Mouse (Mus musculus): ENCODE measurements around the gene Sh3gl2. TPM values are rescaled to one million over a fixed set of nuclear protein-coding genes. Genes with fewer than 3 reads are reported as not detected.

The Sh3gl2 gene
- polyA plus RNA-seq, 1 experiment: 15.4 TPM

DNA sequence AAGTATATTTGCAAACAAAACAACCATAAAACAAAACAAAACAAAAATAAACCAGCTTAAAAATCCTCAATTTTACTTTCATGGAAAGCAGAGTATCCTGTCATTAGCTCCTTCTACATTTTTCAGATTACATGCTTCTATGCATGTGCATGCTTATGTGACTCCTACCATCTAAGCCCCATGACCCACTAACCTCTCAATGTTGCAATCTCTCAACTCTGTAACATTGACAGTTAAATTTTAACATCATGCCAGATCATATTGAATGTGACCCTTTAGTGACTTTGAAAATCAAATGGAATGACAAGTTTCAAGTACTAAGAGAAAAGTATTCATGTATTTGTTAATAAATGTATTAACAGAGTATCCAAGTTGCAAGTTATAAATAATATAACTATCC, 389.2 kb downstream of the Sh3gl2 start:
- no peak overlapping the region for H3K27ac ChIP-seq (ENCODE audit: control insufficient read depth, insufficient read depth, low read depth, low read length)

DNA sequence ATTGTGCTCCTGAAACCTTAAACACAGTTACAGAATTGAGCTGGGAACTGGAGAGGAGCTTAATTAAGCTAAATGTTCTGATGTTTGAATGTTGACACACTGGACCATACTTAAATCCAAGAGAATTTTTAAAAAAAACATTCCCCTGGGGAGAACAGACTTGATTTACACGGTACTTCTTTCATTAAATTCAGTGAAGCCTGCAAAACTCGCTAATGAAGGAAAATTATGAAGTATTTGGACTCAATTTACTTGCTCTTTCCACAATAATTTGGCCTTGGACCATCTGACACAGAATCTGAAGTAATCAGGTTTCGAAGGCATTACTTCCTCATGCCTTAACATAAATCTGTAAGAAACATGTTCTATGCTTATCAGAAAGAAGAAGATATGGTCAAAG, 408.4 kb downstream of the Sh3gl2 start:
- TF ChIP-seq POLR2A (IDR thresholded peaks at IDR 0.05; ENCODE audit: control insufficient read depth, low read depth, low read length) (no peak), CTCF (IDR thresholded peaks at IDR 0.05; ENCODE audit: control insufficient read depth, insufficient read depth, insufficient replicate concordance, low read depth, low read length) (no peak)
- no peak overlapping the region for H3K27ac ChIP-seq (ENCODE audit: control insufficient read depth, insufficient read depth, low read depth, low read length)
- no peaks in the 10 kb centered on the region for H3K36me3 ChIP-seq (ENCODE audit: control insufficient read depth, insufficient read depth, low read length)
- H3K4me1 ChIP-seq (ENCODE audit: control insufficient read depth, insufficient read depth, low read length): no peaks in the 10 kb centered on the region
- H3K27me3 ChIP-seq (ENCODE audit: control insufficient read depth, insufficient read depth, low read length): no peaks in the 10 kb centered on the region
- H3K4me3 ChIP-seq (ENCODE audit: control insufficient read depth, low read depth, low read length): no peak overlapping the region

More for the DNA sequence above, 389.2 kb downstream of the Sh3gl2 start:
- Histone ChIP-seq H3K4me3 (ENCODE audit: control insufficient read depth, low read depth, low read length) (no peak overlapping the region), H3K36me3 (ENCODE audit: control insufficient read depth, insufficient read depth, low read length) (no peaks in the 10 kb centered on the region), H3K4me1 (ENCODE audit: control insufficient read depth, insufficient read depth, low read length) (no peaks in the 10 kb centered on the region), H3K27me3 (ENCODE audit: control insufficient read depth, insufficient read depth, low read length) (no peaks in the 10 kb centered on the region)
- TF ChIP-seq CTCF (IDR thresholded peaks at IDR 0.05; ENCODE audit: control insufficient read depth, insufficient read depth, insufficient replicate concordance, low read depth, low read length) (no peak), POLR2A (IDR thresholded peaks at IDR 0.05; ENCODE audit: control insufficient read depth, low read depth, low read length) (no peak)

DNA sequence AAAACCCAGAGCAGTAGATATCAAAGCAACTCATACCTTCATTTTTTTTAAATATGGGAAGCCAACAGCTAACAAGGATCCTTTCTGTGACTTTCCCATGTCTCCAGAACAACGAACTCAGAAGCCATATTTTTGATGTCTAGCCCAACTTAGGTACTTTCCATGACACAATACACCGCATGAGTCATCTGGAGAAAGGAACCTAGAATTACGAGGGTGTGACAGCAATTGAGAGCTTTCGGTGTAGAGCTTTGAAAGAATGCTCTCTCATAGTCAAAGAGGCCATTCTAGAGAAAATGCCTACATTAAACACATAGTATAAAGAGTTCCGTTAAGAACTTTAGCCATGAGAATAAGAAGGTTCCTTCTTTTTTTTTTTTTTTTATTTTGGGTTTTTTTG, 413.8 kb downstream of the Sh3gl2 start:
- Histone ChIP-seq H3K4me1 (ENCODE audit: control insufficient read depth, insufficient read depth, low read length) (no peaks in the 10 kb centered on the region), H3K36me3 (ENCODE audit: control insufficient read depth, insufficient read depth, low read length) (no peaks in the 10 kb centered on the region), H3K27ac (ENCODE audit: control insufficient read depth, insufficient read depth, low read depth, low read length) (no peak overlapping the region)

DNA sequence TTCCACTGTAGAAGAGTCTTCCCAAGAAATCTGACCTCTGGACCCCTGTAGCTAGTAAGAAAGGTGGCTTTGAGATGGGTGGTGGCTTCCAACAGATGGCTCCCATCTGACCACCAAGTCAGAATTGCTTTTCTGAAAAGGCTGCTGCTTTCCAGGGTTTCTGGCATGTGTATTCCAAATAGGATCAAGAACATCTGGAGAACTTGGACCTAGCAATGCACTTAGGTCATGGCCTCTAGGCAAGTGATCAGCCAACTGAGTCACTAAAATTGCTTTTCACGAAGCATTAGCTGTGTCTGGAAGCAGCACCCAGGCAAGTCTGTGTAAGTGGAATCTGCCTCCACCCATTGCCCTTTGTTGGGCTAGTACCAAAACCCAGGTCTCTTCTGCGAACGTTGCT, 414.3 kb downstream of the Sh3gl2 start:
- no peaks in the 10 kb centered on the region for H3K36me3 ChIP-seq (ENCODE audit: control insufficient read depth, insufficient read depth, low read length)
- no peaks in the 10 kb centered on the region for H3K4me1 ChIP-seq (ENCODE audit: control insufficient read depth, insufficient read depth, low read length)
- no peak for TF ChIP-seq POLR2A (IDR thresholded peaks at IDR 0.05; ENCODE audit: control insufficient read depth, low read depth, low read length)
- no peak for TF ChIP-seq CTCF (IDR thresholded peaks at IDR 0.05; ENCODE audit: control insufficient read depth, insufficient read depth, insufficient replicate concordance, low read depth, low read length)
- H3K27ac ChIP-seq (ENCODE audit: control insufficient read depth, insufficient read depth, low read depth, low read length): no peak overlapping the region
- H3K4me3 ChIP-seq (ENCODE audit: control insufficient read depth, low read depth, low read length): no peak overlapping the region
- H3K27me3 ChIP-seq (ENCODE audit: control insufficient read depth, insufficient read depth, low read length): no peaks in the 10 kb centered on the region

More for the DNA sequence above, 413.8 kb downstream of the Sh3gl2 start:
- no peak for TF ChIP-seq CTCF (IDR thresholded peaks at IDR 0.05; ENCODE audit: control insufficient read depth, insufficient read depth, insufficient replicate concordance, low read depth, low read length)
- TF ChIP-seq POLR2A (IDR thresholded peaks at IDR 0.05; ENCODE audit: control insufficient read depth, low read depth, low read length): no peak
- no peaks in the 10 kb centered on the region for H3K27me3 ChIP-seq (ENCODE audit: control insufficient read depth, insufficient read depth, low read length)
- no peak overlapping the region for H3K4me3 ChIP-seq (ENCODE audit: control insufficient read depth, low read depth, low read length)

GRCm38 (mm10) chr4:85629381-85629780, 424.5 kb downstream of the Sh3gl2 start:
- H3K27me3 ChIP-seq (ENCODE audit: control insufficient read depth, insufficient read depth, low read length): no peaks in the 10 kb centered on the region
- H3K4me3 ChIP-seq (ENCODE audit: control insufficient read depth, low read depth, low read length): no peak overlapping the region
- no peaks in the 10 kb centered on the region for H3K4me1 ChIP-seq (ENCODE audit: control insufficient read depth, insufficient read depth, low read length)
- H3K27ac ChIP-seq (ENCODE audit: control insufficient read depth, insufficient read depth, low read depth, low read length): no peak overlapping the region
- TF ChIP-seq POLR2A (IDR thresholded peaks at IDR 0.05; ENCODE audit: control insufficient read depth, low read depth, low read length) (no peak), CTCF (IDR thresholded peaks at IDR 0.05; ENCODE audit: control insufficient read depth, insufficient read depth, insufficient replicate concordance, low read depth, low read length) (no peak)
- H3K36me3 ChIP-seq (ENCODE audit: control insufficient read depth, insufficient read depth, low read length): no peaks in the 10 kb centered on the region

DNA sequence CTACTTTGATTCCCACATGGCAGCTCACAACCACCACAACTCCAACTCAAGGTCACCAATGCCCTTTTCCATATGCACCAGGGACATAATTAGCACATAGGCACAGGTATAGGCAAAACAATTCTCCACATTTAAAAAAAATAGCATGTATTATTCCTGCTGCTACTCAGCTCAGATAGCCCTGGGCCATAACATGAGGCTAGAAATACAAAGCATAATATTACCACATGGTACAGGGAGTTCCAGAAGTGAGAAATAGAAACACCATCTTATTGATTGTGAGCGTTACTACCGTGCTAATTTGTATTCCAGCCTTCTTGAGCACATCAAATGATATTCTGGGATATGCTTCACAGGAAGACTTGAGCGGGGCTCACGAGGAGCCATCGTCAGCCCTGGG, 464.3 kb downstream of the Sh3gl2 start:
- no peaks in the 10 kb centered on the region for H3K4me1 ChIP-seq (ENCODE audit: control insufficient read depth, insufficient read depth, low read length)
- H3K27ac ChIP-seq (ENCODE audit: control insufficient read depth, insufficient read depth, low read depth, low read length): no peak overlapping the region
- no peaks in the 10 kb centered on the region for H3K27me3 ChIP-seq (ENCODE audit: control insufficient read depth, insufficient read depth, low read length)
- no peaks in the 10 kb centered on the region for H3K36me3 ChIP-seq (ENCODE audit: control insufficient read depth, insufficient read depth, low read length)
- H3K4me3 ChIP-seq (ENCODE audit: control insufficient read depth, low read depth, low read length): no peak overlapping the region
- TF ChIP-seq POLR2A (IDR thresholded peaks at IDR 0.05; ENCODE audit: control insufficient read depth, low read depth, low read length) (no peak), CTCF (IDR thresholded peaks at IDR 0.05; ENCODE audit: control insufficient read depth, insufficient read depth, insufficient replicate concordance, low read depth, low read length) (no peak)

GRCm38 (mm10) chr4:85669735-85670134, 464.8 kb downstream of the Sh3gl2 start:
- Histone ChIP-seq H3K27ac (ENCODE audit: control insufficient read depth, insufficient read depth, low read depth, low read length) (no peak overlapping the region), H3K27me3 (ENCODE audit: control insufficient read depth, insufficient read depth, low read length) (no peaks in the 10 kb centered on the region), H3K4me3 (ENCODE audit: control insufficient read depth, low read depth, low read length) (no peak overlapping the region), H3K4me1 (ENCODE audit: control insufficient read depth, insufficient read depth, low read length) (no peaks in the 10 kb centered on the region), H3K36me3 (ENCODE audit: control insufficient read depth, insufficient read depth, low read length) (no peaks in the 10 kb centered on the region)
- TF ChIP-seq POLR2A (IDR thresholded peaks at IDR 0.05; ENCODE audit: control insufficient read depth, low read depth, low read length): no peak
- no peak for TF ChIP-seq CTCF (IDR thresholded peaks at IDR 0.05; ENCODE audit: control insufficient read depth, insufficient read depth, insufficient replicate concordance, low read depth, low read length)

DNA sequence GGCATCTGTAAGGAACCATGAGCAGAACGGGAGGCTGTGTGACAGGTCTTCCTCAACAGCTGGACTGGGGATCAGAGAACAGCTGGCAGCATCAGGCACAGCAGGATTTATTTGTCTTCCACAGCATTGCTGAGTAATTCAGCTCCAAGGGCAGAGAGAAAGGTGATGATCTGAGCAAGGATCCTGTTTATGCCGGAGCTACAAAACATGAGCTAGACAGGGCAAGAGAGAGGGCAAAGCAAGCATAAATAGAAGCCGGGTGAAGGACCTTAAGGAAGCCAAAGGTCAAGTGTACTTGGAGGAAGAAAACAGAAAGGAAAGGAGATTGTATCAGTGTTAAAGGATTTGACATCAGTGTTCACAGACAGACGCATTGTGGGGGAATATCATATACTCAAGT, 467.4 kb downstream of the Sh3gl2 start:
- Histone ChIP-seq H3K27me3 (ENCODE audit: control insufficient read depth, insufficient read depth, low read length) (no peaks in the 10 kb centered on the region), H3K36me3 (ENCODE audit: control insufficient read depth, insufficient read depth, low read length) (no peaks in the 10 kb centered on the region), H3K27ac (ENCODE audit: control insufficient read depth, insufficient read depth, low read depth, low read length) (no peak overlapping the region), H3K4me3 (ENCODE audit: control insufficient read depth, low read depth, low read length) (no peak overlapping the region), H3K4me1 (ENCODE audit: control insufficient read depth, insufficient read depth, low read length) (no peaks in the 10 kb centered on the region)
- TF ChIP-seq POLR2A (IDR thresholded peaks at IDR 0.05; ENCODE audit: control insufficient read depth, low read depth, low read length): no peak
- TF ChIP-seq CTCF (IDR thresholded peaks at IDR 0.05; ENCODE audit: control insufficient read depth, insufficient read depth, insufficient replicate concordance, low read depth, low read length): no peak

Measured in testis, adult 2 months (tissue).